Mouse (Mus musculus) ES-E14 (cell line): ENCODE results near the gene Alkbh7. TPM values are rescaled to one million over a fixed set of nuclear protein-coding genes. Genes with fewer than 3 reads are reported as not detected.

ENCODE experiments used
- DNase-seq: peaks from one replicate; pipeline ENCODE4 v3.0.0-alpha.2; 2013; ENCODE audit warnings: low read depth, low spot score
- H3K27ac ChIP-seq: 2 replicates; pipeline ENCODE4 v1.5.1; 2012; ENCODE audit warnings: low read depth, mild to moderate bottlenecking, low read length, moderate library complexity, mixed read lengths; ENCODE audit not compliant: poor library complexity, insufficient read depth, severe bottlenecking
- H3K36me3 ChIP-seq: 2 replicates; pipeline ENCODE4 v1.6.1; 2012; ENCODE audit warnings: mild to moderate bottlenecking, low read length, moderate library complexity, mixed read lengths; ENCODE audit not compliant: control insufficient read depth, poor library complexity, insufficient read depth, severe bottlenecking
- H3K4me1 ChIP-seq, 2 experiments: fragments of 150-350 bp in 1 of 2; sonication (generic) in 1 of 2; 2 replicates each; pipeline ENCODE4 v1.6.1; 2012; ENCODE audit warnings: low read length in 2 of 2, mild to moderate bottlenecking in 1 of 2, mixed read lengths in 1 of 2; ENCODE audit not compliant: control insufficient read depth in 2 of 2, insufficient read depth in 2 of 2, poor library complexity in 1 of 2
- H3K4me3 ChIP-seq, 2 experiments: fragments of 150-350 bp in 1 of 2; sonication (generic) in 1 of 2; 2 replicates each; pipeline ENCODE4 v1.5.1; 2012; ENCODE audit warnings: low read length in 2 of 2, low read depth in 1 of 2, mild to moderate bottlenecking in 1 of 2, mixed read lengths in 1 of 2; ENCODE audit not compliant: insufficient read depth in 1 of 2, poor library complexity in 1 of 2, severe bottlenecking in 1 of 2
- H3K9ac ChIP-seq: 2 replicates; pipeline ENCODE4 v1.6.1; 2012; ENCODE audit warnings: low read depth, mild to moderate bottlenecking, low read length, mixed read lengths; ENCODE audit not compliant: poor library complexity, insufficient read depth, severe bottlenecking
- H3K9me3 ChIP-seq: fragments of 150-350 bp; sonication (generic); 2 replicates; pipeline ENCODE4 v1.6.1; 2012; ENCODE audit warnings: low read depth, mild to moderate bottlenecking, low read length; ENCODE audit not compliant: control insufficient read depth, insufficient read depth
- CHD2 ChIP-seq: IDR thresholded peaks from 2 replicates; pipeline ENCODE4 v1.6.1; 2014; ENCODE audit warnings: mild to moderate bottlenecking, low read depth, low read length, inconsistent platforms
- HCFC1 ChIP-seq: IDR thresholded peaks from 2 replicates; pipeline ENCODE4 v1.6.1; 2012; ENCODE audit warnings: low read length, inconsistent platforms, borderline replicate concordance; ENCODE audit not compliant: insufficient read depth
- MAFK ChIP-seq: IDR thresholded peaks from 2 replicates; pipeline ENCODE4 v1.6.1; 2014; ENCODE audit warnings: mild to moderate bottlenecking, low read depth, low read length, inconsistent platforms; ENCODE audit not compliant: insufficient read depth
- ZC3H11A ChIP-seq: IDR thresholded peaks from 2 replicates; pipeline ENCODE4 v1.6.1; 2012; ENCODE audit warnings: low read depth, mild to moderate bottlenecking, inconsistent platforms, low read length, borderline replicate concordance
- ZNF384 ChIP-seq: IDR thresholded peaks from 2 replicates; pipeline ENCODE4 v1.6.1; 2012; ENCODE audit warnings: low read depth, low read length, inconsistent platforms
- in situ Hi-C, 2 experiments: fragments of 600-800 bp; cut with MboI; formaldehyde crosslinking; loops; one replicate each; pipeline ENCODE4 v1.15.1; 2025; ENCODE audit warnings: low sequenced_read_pairs in 2 of 2, inconsistent platforms in 1 of 2; ENCODE audit not compliant: unreplicated experiment in 2 of 2
- total RNA-seq: library from RNA; depleted of rRNA; stranded (reverse); fragments of 300-350 nt; gene quantifications from 2 replicates; pipeline ENCODE4 v1.2.3, GENCODE M21; 2012

Gene Alkbh7
- total RNA-seq, 1 experiment: 39.5 TPM

DNA sequence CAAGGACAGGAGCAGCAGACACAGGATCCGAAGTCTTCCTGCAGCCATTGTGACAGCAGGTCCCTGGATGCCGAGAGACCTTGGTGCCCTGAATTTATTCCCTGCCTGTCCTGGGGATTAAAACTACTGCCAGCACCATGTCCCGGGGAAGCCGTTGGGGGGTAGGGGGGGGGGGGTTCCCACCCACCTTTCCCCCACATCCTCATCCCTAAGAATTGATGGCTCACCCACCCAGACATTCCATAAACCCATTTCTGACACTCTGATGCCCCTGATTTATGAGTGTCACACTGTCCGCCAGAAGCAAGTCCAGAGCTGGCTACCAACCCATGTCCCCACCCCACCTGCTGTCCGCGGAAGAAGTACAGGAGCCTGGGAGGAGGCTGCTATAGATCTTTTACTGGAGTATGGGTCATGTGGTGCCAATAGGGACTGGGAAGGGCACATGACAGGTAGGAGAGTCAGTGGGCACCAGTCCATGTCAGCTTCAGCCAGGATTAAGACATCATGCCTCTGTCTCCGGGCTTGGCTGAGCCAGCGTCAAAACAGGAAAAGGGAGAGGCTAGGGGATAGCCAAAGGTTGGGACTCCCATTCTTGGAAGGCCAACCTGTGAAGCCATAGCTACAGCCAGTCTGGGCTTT, 3.0 kb downstream of the Alkbh7 start, which contains the start of gene Pspn:
Pspn (minus strand) TSS at position 51 of the 642 bp plus-strand sequence.
- TF ChIP-seq ZC3H11A (no peak), ZNF384 (no peak)
- peaks cover 41% of the 10 kb centered on the region for H3K36me3 ChIP-seq
- no peak within 1 kb of the TSS for H3K4me3 ChIP-seq
- peaks cover 0 to 7% of the 10 kb centered on the region in 2 experiments; a peak in 1 of 4 replicates for H3K4me1 ChIP-seq
- in situ Hi-C loops: no loop called here
- DNase-seq: no peak
- no peaks in the 10 kb centered on the region for H3K9me3 ChIP-seq
- H3K9ac ChIP-seq: no peak within 1 kb of the TSS
- H3K27ac ChIP-seq: no peak within 1 kb of the TSS

DNA sequence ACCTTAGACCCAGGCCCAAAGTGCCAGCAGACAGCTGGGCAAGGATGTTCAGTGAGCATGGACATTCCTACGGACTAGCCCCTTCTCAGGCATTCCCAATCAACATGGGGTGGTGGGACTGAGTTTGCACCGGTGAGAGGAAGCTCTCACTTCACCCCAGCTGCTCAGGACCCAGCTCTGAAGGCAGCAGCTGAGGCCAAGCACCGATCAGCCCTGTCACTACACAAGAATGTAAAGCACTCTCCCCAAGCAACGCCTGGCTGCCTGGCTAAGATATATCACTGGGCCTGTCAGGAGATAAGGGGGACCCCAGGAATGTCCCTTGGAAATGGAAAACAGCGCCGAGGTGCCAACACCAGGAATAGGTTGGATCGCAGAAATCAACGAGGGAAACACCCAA, 4.1 kb downstream of the Alkbh7 start:
- Histone ChIP-seq H3K36me3 (peaks cover 40% of the 10 kb centered on the region), H3K9ac (no peak overlapping the region), H3K9me3 (no peaks in the 10 kb centered on the region), H3K27ac (no peak overlapping the region), H3K4me3 (no peak overlapping the region), H3K4me1 (peaks cover 0 to 7% of the 10 kb centered on the region in 2 experiments; a peak in 1 of 4 replicates)
- no peak for DNase-seq
- in situ Hi-C loops: no loop called here
- no peak for TF ChIP-seq HCFC1
- TF ChIP-seq ZNF384: 0 out of 2 replicates have a peak, but pooled peaks have one; percentile 14

DNA sequence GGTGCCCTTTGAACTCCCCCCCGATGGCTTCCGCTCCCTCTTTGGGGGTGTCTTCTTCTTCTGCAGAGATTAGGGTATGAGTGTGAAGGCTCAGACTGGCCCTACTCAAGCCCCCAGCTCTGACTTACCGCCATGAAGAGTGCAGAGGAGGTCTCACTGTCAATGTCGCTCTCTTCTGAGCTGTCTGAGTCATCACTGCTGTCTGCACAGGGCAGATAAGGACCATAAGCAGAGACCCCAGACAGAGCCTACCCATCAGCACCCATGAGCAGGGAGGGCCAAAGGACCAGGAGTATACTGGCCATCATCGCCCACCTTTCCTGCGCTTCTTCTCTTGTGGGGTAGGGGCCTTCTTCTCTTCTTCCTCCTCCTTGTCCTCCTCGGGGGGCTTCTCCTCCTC, 6.9 kb downstream of the Alkbh7 start:
- Histone ChIP-seq H3K4me1 (peaks cover 0 to 6% of the 10 kb centered on the region in 2 experiments; a peak in 2 of 4 replicates), H3K9me3 (no peaks in the 10 kb centered on the region), H3K4me3 (no peak overlapping the region), H3K36me3 (peaks cover 45% of the 10 kb centered on the region), H3K27ac (no peak overlapping the region), H3K9ac (no peak overlapping the region)
- DNase-seq: no peak
- TF ChIP-seq ZNF384: no peak
- TF ChIP-seq MAFK: no peak
- no peak for TF ChIP-seq CHD2
- TF ChIP-seq HCFC1: no peak
- TF ChIP-seq ZC3H11A: no peak
- in situ Hi-C loops: no loop called here

DNA sequence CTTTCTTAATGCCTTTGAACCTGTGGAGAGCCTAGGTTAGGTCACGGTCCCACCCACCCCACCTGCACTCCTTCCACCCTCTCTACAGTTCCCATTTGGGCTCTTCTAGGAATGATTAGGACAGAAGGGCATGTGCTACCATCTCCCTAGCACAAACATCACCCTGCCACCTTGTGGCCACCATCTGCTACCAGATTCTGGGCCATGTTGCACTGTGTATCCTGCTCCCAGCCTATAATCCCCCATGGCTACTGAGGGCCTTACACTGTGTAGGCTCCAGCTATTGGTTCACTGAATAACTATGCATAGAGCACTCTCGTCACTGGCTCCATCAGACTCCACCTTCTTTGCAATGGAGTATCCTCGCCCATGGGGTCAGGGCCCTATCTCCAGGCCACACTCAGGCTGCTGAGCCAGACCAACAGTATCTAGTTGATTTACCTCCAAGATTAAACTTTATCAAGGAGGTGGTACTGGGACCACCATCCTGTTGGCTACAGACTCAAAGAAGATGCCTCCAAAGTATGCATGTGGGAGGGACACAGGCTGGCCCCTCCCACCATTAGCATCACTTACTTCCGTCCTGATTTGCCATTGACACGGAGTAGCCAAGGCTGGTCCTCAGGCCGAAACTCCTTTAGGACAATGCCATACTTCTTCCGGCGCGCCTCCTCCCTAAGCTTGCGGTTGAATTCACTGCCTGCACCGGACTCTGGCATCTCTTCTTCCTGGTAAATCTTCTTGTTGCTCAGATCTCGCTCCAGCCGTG, 10.2 kb downstream of the Alkbh7 start:
- in situ Hi-C loops: no loop called here
- TF ChIP-seq ZC3H11A (no peak), HCFC1 (no peak), MAFK (no peak), CHD2 (no peak), ZNF384 (no peak)
- Histone ChIP-seq H3K4me1 (peaks cover 0 to 11% of the 10 kb centered on the region in 2 experiments; a peak in 2 of 4 replicates), H3K4me3 (peak overlapping the region in 1 of 2 experiments; percentile 3; a peak in 1 of 4 replicates), H3K9ac (peak overlapping the region; percentile 22; the same call in 1 of the 2 replicates), H3K9me3 (no peaks in the 10 kb centered on the region), H3K36me3 (peaks cover 42% of the 10 kb centered on the region), H3K27ac (no peak overlapping the region)
- DNase-seq: peak; percentile 39
